Mouse (Mus musculus): ENCODE measurements around the gene Gnb1. TPM values are rescaled to one million over a fixed set of nuclear protein-coding genes. Genes with fewer than 3 reads are reported as not detected.

The Gnb1 gene
- total and polyA plus RNA-seq, 3 experiments = 43.2 to 604 (median 136) TPM

GRCm38 (mm10) chr4:155488232-155489025 is 2.7 kb upstream of the Gnb1 start:
- Histone ChIP-seq H3K4me3 (ENCODE audit: low read depth, low read length) (peak overlapping the region; percentile 48; the same call in 1 of the 2 replicates), H3K4me1 (ENCODE audit: insufficient read depth, low read depth, low read length) (peaks cover 44% of the 10 kb centered on the region)
- DNase-seq (ENCODE audit: low spot score) = peak; percentile 64

GRCm38 (mm10) chr4:155489101-155489970 is 1.8 kb upstream of the Gnb1 start:
- ATAC-seq (ENCODE audit: extremely low read depth, insufficient number of reproducible peaks, low FRiP score, poor library complexity, severe bottlenecking) (no peak), DNase-seq (ENCODE audit: low spot score) (no peak)
- TF ChIP-seq GATA2 (IDR thresholded peaks at IDR 0.05; ENCODE audit: borderline replicate concordance, low read depth, low read length) = no peak
- TF ChIP-seq TAL1 (conservative IDR thresholded peaks at IDR 0.05; ENCODE audit: low read depth, low read length) = no peak
- TF ChIP-seq CTCF (IDR thresholded peaks at IDR 0.05; ENCODE audit: low read depth, low read length) = no peak
- no peak for TF ChIP-seq POLR2AphosphoS5 (IDR thresholded peaks at IDR 0.05; ENCODE audit: insufficient replicate concordance, low read depth, low read length)
- no peak for TF ChIP-seq GATA1 (IDR thresholded peaks at IDR 0.05; ENCODE audit: borderline replicate concordance, low read length)
- Histone ChIP-seq H3K27me3 (ENCODE audit: insufficient read depth, low read length) (no peaks in the 10 kb centered on the region), H3K4me1 (ENCODE audit: insufficient read depth, low read depth, low read length) (peaks cover 50% of the 10 kb centered on the region), H3K4me3 (ENCODE audit: low read depth, low read length) (no peak overlapping the region), H3K9me3 (replicated peaks) (no peaks in the 10 kb centered on the region), H3K36me3 (replicated peaks) (peaks cover 6% of the 10 kb centered on the region)

More at GRCm38 (mm10) chr4:155488232-155489025, 2.7 kb upstream of the Gnb1 start:
- H3K36me3 ChIP-seq (replicated peaks) = peaks cover under 1% of the 10 kb centered on the region
- no peaks in the 10 kb centered on the region for H3K9me3 ChIP-seq (replicated peaks)
- H3K27me3 ChIP-seq (ENCODE audit: insufficient read depth, low read length) = no peaks in the 10 kb centered on the region
- ATAC-seq (ENCODE audit: extremely low read depth, insufficient number of reproducible peaks, low FRiP score, poor library complexity, severe bottlenecking) = peak; percentile 68
- TF ChIP-seq POLR2AphosphoS5 (IDR thresholded peaks at IDR 0.05; ENCODE audit: insufficient replicate concordance, low read depth, low read length) (no peak), GATA1 (IDR thresholded peaks at IDR 0.05; ENCODE audit: borderline replicate concordance, low read length) (no peak), GATA2 (IDR thresholded peaks at IDR 0.05; ENCODE audit: borderline replicate concordance, low read depth, low read length) (no peak), TAL1 (conservative IDR thresholded peaks at IDR 0.05; ENCODE audit: low read depth, low read length) (no peak), CTCF (IDR thresholded peaks at IDR 0.05; ENCODE audit: low read depth, low read length) (no peak)

- peaks cover 12% of the 10 kb centered on the region for H3K36me3 ChIP-seq (replicated peaks)
- H3K4me3 ChIP-seq (ENCODE audit: low read depth, low read length) = peak overlapping the region; percentile 93; the same call in 1 of the 2 replicates
- H3K4me1 ChIP-seq (ENCODE audit: insufficient read depth, low read depth, low read length) = peaks cover 57% of the 10 kb centered on the region
- ATAC-seq (ENCODE audit: extremely low read depth, insufficient number of reproducible peaks, low FRiP score, poor library complexity, severe bottlenecking) (no peak), DNase-seq (ENCODE audit: low spot score) (no peak)
- H3K9me3 ChIP-seq (replicated peaks) = no peaks in the 10 kb centered on the region
- TF ChIP-seq GATA1 (IDR thresholded peaks at IDR 0.05; ENCODE audit: borderline replicate concordance, low read length) (no peak), GATA2 (IDR thresholded peaks at IDR 0.05; ENCODE audit: borderline replicate concordance, low read depth, low read length) (no peak), CTCF (IDR thresholded peaks at IDR 0.05; ENCODE audit: low read depth, low read length) (no peak), TAL1 (conservative IDR thresholded peaks at IDR 0.05; ENCODE audit: low read depth, low read length) (no peak), POLR2AphosphoS5 (IDR thresholded peaks at IDR 0.05; ENCODE audit: insufficient replicate concordance, low read depth, low read length) (no peak)
- no peaks in the 10 kb centered on the region for H3K27me3 ChIP-seq (ENCODE audit: insufficient read depth, low read length)
These were observed 705 bp upstream of the Gnb1 start for GRCm38 (mm10) chr4:155490456-155490855.

- Histone ChIP-seq H3K27me3 (ENCODE audit: insufficient read depth, low read length) (no peaks in the 10 kb centered on the region), H3K36me3 (replicated peaks) (peaks cover 15% of the 10 kb centered on the region), H3K4me3 (ENCODE audit: low read depth, low read length) (peak overlapping the region; percentile 93), H3K9me3 (replicated peaks) (no peaks in the 10 kb centered on the region), H3K4me1 (ENCODE audit: insufficient read depth, low read depth, low read length) (peaks cover 60% of the 10 kb centered on the region)
- ATAC-seq (ENCODE audit: extremely low read depth, insufficient number of reproducible peaks, low FRiP score, poor library complexity, severe bottlenecking) = no peak
- DNase-seq (ENCODE audit: low spot score) = peak; percentile 42
- TF ChIP-seq GATA2 (IDR thresholded peaks at IDR 0.05; ENCODE audit: borderline replicate concordance, low read depth, low read length) = no peak
These were observed 469 bp downstream of the Gnb1 start for GRCm38 (mm10) chr4:155491529-155492130.

- H3K27me3 ChIP-seq (ENCODE audit: insufficient read depth, low read length) = no peaks in the 10 kb centered on the region
- DNase-seq (ENCODE audit: low spot score) = peak; percentile 57
- no peak for ATAC-seq (ENCODE audit: extremely low read depth, insufficient number of reproducible peaks, low FRiP score, poor library complexity, severe bottlenecking)
- peaks cover 60% of the 10 kb centered on the region for H3K4me1 ChIP-seq (ENCODE audit: insufficient read depth, low read depth, low read length)
- no peaks in the 10 kb centered on the region for H3K9me3 ChIP-seq (replicated peaks)
- TF ChIP-seq TAL1 (conservative IDR thresholded peaks at IDR 0.05; ENCODE audit: low read depth, low read length) (no peak), POLR2AphosphoS5 (IDR thresholded peaks at IDR 0.05; ENCODE audit: insufficient replicate concordance, low read depth, low read length) (no peak), GATA2 (IDR thresholded peaks at IDR 0.05; ENCODE audit: borderline replicate concordance, low read depth, low read length) (no peak), GATA1 (IDR thresholded peaks at IDR 0.05; ENCODE audit: borderline replicate concordance, low read length) (no peak), CTCF (IDR thresholded peaks at IDR 0.05; ENCODE audit: low read depth, low read length) (no peak)
- H3K36me3 ChIP-seq (replicated peaks) = peaks cover 15% of the 10 kb centered on the region
- peak overlapping the region; percentile 93 for H3K4me3 ChIP-seq (ENCODE audit: low read depth, low read length)
These were observed 1.0 kb downstream of the Gnb1 start for GRCm38 (mm10) chr4:155492131-155492633.

Data from G1E (cell line).